Mouse (Mus musculus) stomach, postnatal 0 days (tissue): ENCODE measurements around the gene Krtap26-1. TPM values are rescaled to one million over a fixed set of nuclear protein-coding genes. Genes with fewer than 3 reads are reported as not detected.

Experiments used
- ATAC-seq: fragments of 200-750 bp; cut with Nextera tagmentation; 2 replicates; pipeline ENCODE4 v1.8.0; 2017; ENCODE audit not compliant: low FRiP score, low TSS enrichment
- DNase-seq: peaks from one replicate; pipeline ENCODE4 v3.0.0-alpha.2; 2016; ENCODE audit warnings: low spot score
- H3K27ac ChIP-seq: fragments of 300-500 bp; sonication (generic); replicated peaks from 2 replicates; pipeline ENCODE4 v1.5.1; 2014; ENCODE audit warnings: mild to moderate bottlenecking, control low read depth
- H3K27me3 ChIP-seq: fragments of 300-500 bp; sonication (generic); 2 replicates; pipeline ENCODE4 v1.6.1; 2014; ENCODE audit warnings: low read length; ENCODE audit not compliant: control insufficient read depth, insufficient read depth
- H3K36me3 ChIP-seq: fragments of 300-500 bp; sonication (generic); 2 replicates; pipeline ENCODE4 v1.6.1; 2014; ENCODE audit warnings: low read length, mixed read lengths; ENCODE audit not compliant: control insufficient read depth, insufficient read depth
- H3K4me1 ChIP-seq: fragments of 300-500 bp; sonication (generic); replicated peaks from 2 replicates; pipeline ENCODE4 v1.6.1; 2014; ENCODE audit warnings: antibody characterized with exemption; ENCODE audit not compliant: control insufficient read depth, insufficient read depth
- H3K4me2 ChIP-seq: fragments of 300-500 bp; sonication (generic); replicated peaks from 2 replicates; pipeline ENCODE4 v1.6.1; 2014; ENCODE audit warnings: low read depth, mild to moderate bottlenecking, control low read depth, moderate library complexity
- H3K4me3 ChIP-seq: fragments of 300-500 bp; sonication (generic); 2 replicates; pipeline ENCODE4 v1.5.1; 2014; ENCODE audit warnings: low read depth, low read length, control low read depth
- H3K9ac ChIP-seq: fragments of 300-500 bp; sonication (generic); 2 replicates; pipeline ENCODE4 v1.6.1; 2014; ENCODE audit warnings: mild to moderate bottlenecking, low read length, control low read depth, mixed read lengths
- H3K9me3 ChIP-seq: fragments of 300-500 bp; sonication (generic); 2 replicates; pipeline ENCODE4 v1.6.1; 2016; ENCODE audit warnings: low read length; ENCODE audit not compliant: control insufficient read depth
- CTCF ChIP-seq: IDR thresholded peaks from 2 replicates; pipeline ENCODE4 v1.5.1; 2016; ENCODE audit warnings: antibody characterized with exemption, low read depth, mild to moderate bottlenecking, moderate library complexity
- EP300 ChIP-seq: optimal IDR thresholded peaks from 2 replicates; pipeline ENCODE3; 2016; ENCODE audit warnings: antibody characterized with exemption
- WGBS: fragments of 180-500 bp; shearing (Covaris S2); extraction: QIAGEN DNeasy Blood & Tissue Kit; methylation state at CpG from one replicate; pipeline ENCODE4 v1.1.7; 2014; 5-methylcytosine and 5-hydroxymethylcytosine counted together
- polyA plus RNA-seq: library from polyadenylated mRNA; unstranded; fragments of >200 nt; fragmentation: Nextera tagmentation; extraction: Ambion mirVana; gene quantifications from 2 replicates; pipeline ENCODE4 v1.2.1, GENCODE M21; 2015

Krtap26-1 gene
- polyA plus RNA-seq, 1 experiment from 2014 or later: not detected

DNA sequence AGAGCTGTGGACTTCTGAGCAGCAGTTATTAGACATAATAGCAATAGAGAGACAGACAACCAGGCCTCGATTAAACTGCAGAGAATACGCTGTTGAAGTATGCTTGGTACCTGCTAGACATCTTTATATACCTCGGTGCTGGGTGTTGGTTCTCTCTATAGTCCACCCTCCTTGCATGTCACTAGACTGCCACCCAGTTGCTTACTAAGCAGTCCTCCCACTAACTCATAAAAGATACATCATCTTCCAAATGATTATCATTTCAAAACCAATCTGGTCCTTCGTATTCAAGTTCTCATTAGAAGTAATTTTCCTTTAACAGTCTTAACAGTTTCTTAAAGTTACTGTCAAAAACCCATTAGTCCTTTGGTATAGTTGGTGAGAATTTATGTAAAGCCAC, 20.0 kb downstream of the Krtap26-1 start, which contains the start of gene 2310079G19Rik:
Gene 2310079G19Rik, minus strand, starts transcription at position 101 of the 400 bp plus-strand sequence.
- no peak for ATAC-seq
- WGBS: 85% methylated on average over 4 of the region's 4 CpGs
- Histone ChIP-seq H3K9ac (no peak within 1 kb of the TSS), H3K4me1 (no peaks in the 10 kb centered on the region), H3K9me3 (no peaks in the 10 kb centered on the region), H3K4me3 (no peak within 1 kb of the TSS), H3K27me3 (no peaks in the 10 kb centered on the region), H3K4me2 (no peak within 1 kb of the TSS), H3K27ac (no peak within 1 kb of the TSS), H3K36me3 (no peaks in the 10 kb centered on the region)
- no peak for DNase-seq
- no peak for TF ChIP-seq EP300
- no peak for TF ChIP-seq CTCF

DNA sequence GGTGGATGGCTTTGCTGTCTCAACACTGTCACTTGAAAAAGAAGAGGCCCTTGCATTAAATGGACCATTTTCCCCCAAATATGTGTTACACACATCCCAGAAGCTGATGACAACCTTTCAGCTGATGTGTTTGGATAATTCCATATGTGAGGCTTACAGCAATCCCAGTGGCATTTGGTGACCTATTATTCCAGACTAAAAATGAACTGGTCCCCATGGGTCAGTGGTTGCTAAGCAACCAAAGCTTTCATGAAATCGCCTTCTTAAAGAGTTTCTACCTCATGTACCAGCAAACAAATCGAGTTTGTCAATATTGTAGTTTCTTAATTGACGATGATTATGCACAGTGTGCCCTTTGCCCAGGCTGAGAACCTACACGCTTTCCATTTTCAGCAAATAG, 34.9 kb downstream of the Krtap26-1 start:
- Histone ChIP-seq H3K27me3 (no peaks in the 10 kb centered on the region), H3K9ac (no peak overlapping the region), H3K27ac (no peak overlapping the region), H3K4me2 (no peak overlapping the region), H3K36me3 (no peaks in the 10 kb centered on the region), H3K4me1 (no peaks in the 10 kb centered on the region), H3K9me3 (no peaks in the 10 kb centered on the region), H3K4me3 (no peak overlapping the region)
- 70% methylated on average over 4 of the region's 4 CpGs for WGBS
- DNase-seq: no peak
- TF ChIP-seq CTCF (no peak), EP300 (no peak)
- ATAC-seq: no peak

DNA sequence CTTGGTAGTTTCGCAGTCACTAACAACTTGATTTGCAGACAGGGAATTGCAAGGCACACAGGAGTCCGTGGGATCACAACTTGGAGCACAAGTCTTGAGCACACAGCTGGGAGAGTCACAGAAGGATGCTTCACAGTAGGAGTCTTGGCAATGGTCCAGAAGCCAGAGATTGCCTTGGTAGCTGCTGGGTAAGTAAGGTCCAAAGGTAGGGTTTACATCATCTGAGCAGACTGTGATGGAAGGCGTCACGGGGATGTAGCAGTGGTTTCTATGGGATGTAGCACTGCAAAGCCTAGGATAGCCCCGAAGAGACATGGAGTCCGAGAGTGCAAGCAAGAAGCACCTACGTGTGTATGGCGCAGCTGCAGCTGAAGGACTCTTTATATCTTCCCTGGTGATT, 35.7 kb downstream of the Krtap26-1 start, which contains the start of gene Krtap24-1:
Gene Krtap24-1, minus strand, starts transcription at position 358 of the 400 bp plus-strand sequence.
- no peaks in the 10 kb centered on the region for H3K4me1 ChIP-seq
- no peaks in the 10 kb centered on the region for H3K27me3 ChIP-seq
- DNase-seq (no peak), ATAC-seq (0 out of 2 replicates have a peak, but pooled peaks have one; percentile 18)
- no peak within 1 kb of the TSS for H3K9ac ChIP-seq
- TF ChIP-seq EP300 (no peak), CTCF (no peak)
- no peak within 1 kb of the TSS for H3K4me3 ChIP-seq
- no peaks in the 10 kb centered on the region for H3K36me3 ChIP-seq
- no peak within 1 kb of the TSS for H3K4me2 ChIP-seq
- no peaks in the 10 kb centered on the region for H3K9me3 ChIP-seq
- H3K27ac ChIP-seq: no peak within 1 kb of the TSS
- WGBS: 91% methylated on average over 8 of the region's 8 CpGs

DNA sequence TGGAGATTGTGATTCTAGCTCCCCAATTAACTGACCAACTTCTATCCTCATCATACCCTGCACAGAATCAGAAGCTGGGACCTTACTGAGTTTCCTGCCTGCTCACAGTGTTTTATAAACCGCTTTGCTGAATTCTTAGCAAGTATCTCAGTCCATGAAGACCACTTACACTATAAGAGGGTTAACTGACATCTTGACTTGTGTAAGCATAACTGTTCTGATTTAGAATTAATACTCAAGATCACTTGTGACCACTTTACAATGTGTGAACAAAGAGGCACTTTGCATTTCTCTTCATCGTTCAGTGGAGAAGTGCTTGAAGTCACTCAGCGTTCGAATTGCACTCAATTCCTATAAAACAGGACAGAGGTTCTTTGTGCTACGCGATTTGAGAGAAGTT, 43.0 kb downstream of the Krtap26-1 start:
- no peak overlapping the region for H3K4me3 ChIP-seq
- no peaks in the 10 kb centered on the region for H3K27me3 ChIP-seq
- H3K4me2 ChIP-seq: no peak overlapping the region
- 90% methylated on average over 6 of the region's 6 CpGs for WGBS
- no peaks in the 10 kb centered on the region for H3K36me3 ChIP-seq
- no peak for ATAC-seq
- H3K9me3 ChIP-seq: no peaks in the 10 kb centered on the region
- no peak for DNase-seq
- H3K27ac ChIP-seq: no peak overlapping the region
- no peak overlapping the region for H3K9ac ChIP-seq
- H3K4me1 ChIP-seq: no peaks in the 10 kb centered on the region
- TF ChIP-seq EP300: no peak
- no peak for TF ChIP-seq CTCF

DNA sequence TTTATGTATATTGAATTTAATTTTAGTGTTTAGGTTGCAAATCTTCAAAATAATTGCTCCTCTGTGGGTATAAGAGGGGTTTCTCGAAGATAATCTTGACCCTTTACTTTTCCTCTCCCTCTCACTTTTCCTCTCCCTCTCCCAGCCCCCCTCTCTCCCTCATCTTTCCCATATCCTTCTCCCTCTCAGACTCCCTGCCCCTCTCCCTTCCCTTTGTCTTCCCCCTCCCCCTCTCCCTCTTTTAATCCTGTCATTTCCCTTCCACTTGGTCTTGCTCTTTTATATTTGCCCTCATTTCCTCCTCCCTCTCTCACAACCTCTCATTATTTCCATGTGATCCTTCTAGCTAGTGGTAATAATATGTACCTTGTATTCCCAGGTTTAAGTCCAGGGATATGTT, 45.1 kb downstream of the Krtap26-1 start:
- no peak overlapping the region for H3K9ac ChIP-seq
- no peak for TF ChIP-seq CTCF
- no peak for TF ChIP-seq EP300
- no peaks in the 10 kb centered on the region for H3K4me1 ChIP-seq
- no peak for DNase-seq
- H3K27ac ChIP-seq: no peak overlapping the region
- no peak overlapping the region for H3K4me2 ChIP-seq
- H3K36me3 ChIP-seq: no peaks in the 10 kb centered on the region
- no peaks in the 10 kb centered on the region for H3K9me3 ChIP-seq
- WGBS: 61% methylated on average over 1 of the region's 1 CpGs
- H3K4me3 ChIP-seq: no peak overlapping the region
- no peak for ATAC-seq
- no peaks in the 10 kb centered on the region for H3K27me3 ChIP-seq

DNA sequence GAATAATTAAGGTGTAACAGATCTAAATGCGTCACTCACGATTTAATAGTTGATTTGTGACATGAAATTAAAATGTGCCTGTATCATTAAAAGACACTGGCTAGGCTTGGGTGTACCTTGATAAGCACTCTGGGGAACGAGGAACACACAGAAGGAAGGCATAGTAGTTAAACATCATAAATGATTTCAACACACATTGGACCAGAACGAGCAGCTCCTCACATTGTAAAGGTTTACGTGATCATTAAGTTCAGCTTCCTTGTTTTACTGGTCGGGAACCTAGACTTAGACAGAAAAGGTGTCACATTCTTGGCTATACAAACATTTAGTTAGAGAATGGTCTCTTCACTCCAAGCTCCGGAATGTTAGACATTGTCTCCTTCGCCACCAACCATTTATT, 47.3 kb downstream of the Krtap26-1 start:
- no peaks in the 10 kb centered on the region for H3K9me3 ChIP-seq
- no peaks in the 10 kb centered on the region for H3K27me3 ChIP-seq
- H3K9ac ChIP-seq: no peak overlapping the region
- DNase-seq (no peak), ATAC-seq (no peak)
- TF ChIP-seq CTCF (no peak), EP300 (no peak)
- H3K4me1 ChIP-seq: no peaks in the 10 kb centered on the region
- no peak overlapping the region for H3K27ac ChIP-seq
- 68% methylated on average over 8 of the region's 8 CpGs for WGBS
- no peak overlapping the region for H3K4me3 ChIP-seq
- H3K4me2 ChIP-seq: no peak overlapping the region
- H3K36me3 ChIP-seq: no peaks in the 10 kb centered on the region
